Mouse (Mus musculus): Measurements from ENCODE around the gene Drp2. TPM values are rescaled to one million over a fixed set of nuclear protein-coding genes. Genes with fewer than 3 reads are reported as not detected.
A peak's percentile ranks its signal among the peaks of the same experiment; 100 is the strongest.

The Drp2 gene
- polyA plus RNA-seq (2011; ENCODE audit: insufficient read depth, insufficient read length, low replicate concordance, missing spikeins), result 0.84 and 2.0 TPM in 2 replicates

DNA sequence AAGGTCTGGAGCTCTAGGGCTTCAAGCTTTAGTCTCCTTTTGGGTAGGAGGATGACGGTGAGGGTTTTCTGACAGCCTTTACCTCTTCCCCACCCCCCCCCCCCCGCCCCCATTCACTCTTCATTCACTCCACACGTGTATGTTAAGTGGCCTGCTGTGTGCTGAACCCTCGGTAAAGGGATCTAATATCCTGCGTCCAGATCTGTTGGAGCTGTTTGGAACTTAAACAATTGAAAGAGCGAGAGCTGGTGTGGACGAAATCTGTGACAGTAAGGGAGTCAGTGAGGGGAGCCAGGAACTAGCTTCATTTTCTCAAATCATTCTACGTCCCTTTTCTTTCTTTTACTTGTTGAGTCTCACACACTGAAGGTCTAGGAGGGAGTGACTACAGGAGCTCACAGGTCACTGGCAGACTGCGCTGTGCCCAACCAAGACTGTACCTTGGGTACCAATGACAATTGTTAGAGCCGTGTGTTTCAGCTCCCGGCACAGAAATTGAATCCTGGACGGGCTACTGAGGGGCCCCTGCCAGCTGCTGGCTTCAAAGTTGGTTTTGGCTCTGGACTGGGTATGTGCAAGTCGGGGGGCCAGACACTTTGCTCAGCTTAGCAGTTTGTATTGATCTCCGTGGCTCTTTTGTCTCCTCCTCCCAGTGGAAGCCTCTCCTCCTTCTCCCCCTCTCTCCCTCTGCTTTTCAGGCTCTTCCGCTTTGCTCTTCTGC lies at the start of gene Drp2:
Drp2 (plus strand) TSS at position 689 of the 721 bp plus-strand sequence.
- H3K27ac ChIP-seq (ENCODE audit: control insufficient read depth, insufficient read depth, low read depth, low read length, poor library complexity), result no peak within 1 kb of the TSS
- TF ChIP-seq CTCF (IDR thresholded peaks at IDR 0.05; ENCODE audit: control insufficient read depth, insufficient read depth, low read length) (no peak), POLR2A (IDR thresholded peaks at IDR 0.05; ENCODE audit: borderline replicate concordance, control insufficient read depth, low read depth, low read length) (no peak)
- WGBS, result 37% methylated on average over 15 of the region's 15 CpGs
- peak within 1 kb of the TSS; percentile 22 for H3K4me3 ChIP-seq (replicated peaks; ENCODE audit: control insufficient read depth, low read depth, low read length)
- no peaks in the 10 kb centered on the region for H3K4me1 ChIP-seq (ENCODE audit: control insufficient read depth, insufficient read depth, low read length)

DNA sequence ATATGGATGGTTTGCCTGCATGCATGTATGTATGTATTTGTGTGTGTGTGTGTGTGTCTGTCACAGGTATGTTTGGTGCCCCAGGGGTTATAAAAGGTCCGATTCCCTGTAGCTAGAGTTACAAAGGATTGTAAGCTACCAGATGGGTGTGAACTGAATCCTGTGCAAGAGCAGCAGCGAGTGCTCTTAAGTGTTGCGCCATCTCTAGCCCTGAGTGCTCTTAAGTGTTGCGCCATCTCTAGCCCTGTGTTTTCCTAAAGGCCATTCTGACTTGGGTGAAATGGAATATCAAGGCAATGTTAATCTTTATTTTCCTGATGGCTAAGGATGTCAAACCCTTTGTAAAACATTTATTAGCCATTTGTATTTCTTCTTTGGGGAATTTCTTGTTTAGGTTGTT lies 45.0 kb upstream of the Drp2 start:
- WGBS, result 50% methylated on average over 4 of the region's 4 CpGs
- Histone ChIP-seq H3K4me1 (ENCODE audit: control insufficient read depth, insufficient read depth, low read length) (no peaks in the 10 kb centered on the region), H3K4me3 (replicated peaks; ENCODE audit: control insufficient read depth, low read depth, low read length) (no peak overlapping the region), H3K27ac (ENCODE audit: control insufficient read depth, insufficient read depth, low read depth, low read length, poor library complexity) (no peak overlapping the region)
- no peak for TF ChIP-seq CTCF (IDR thresholded peaks at IDR 0.05; ENCODE audit: control insufficient read depth, insufficient read depth, low read length)
- TF ChIP-seq POLR2A (IDR thresholded peaks at IDR 0.05; ENCODE audit: borderline replicate concordance, control insufficient read depth, low read depth, low read length), result no peak

DNA sequence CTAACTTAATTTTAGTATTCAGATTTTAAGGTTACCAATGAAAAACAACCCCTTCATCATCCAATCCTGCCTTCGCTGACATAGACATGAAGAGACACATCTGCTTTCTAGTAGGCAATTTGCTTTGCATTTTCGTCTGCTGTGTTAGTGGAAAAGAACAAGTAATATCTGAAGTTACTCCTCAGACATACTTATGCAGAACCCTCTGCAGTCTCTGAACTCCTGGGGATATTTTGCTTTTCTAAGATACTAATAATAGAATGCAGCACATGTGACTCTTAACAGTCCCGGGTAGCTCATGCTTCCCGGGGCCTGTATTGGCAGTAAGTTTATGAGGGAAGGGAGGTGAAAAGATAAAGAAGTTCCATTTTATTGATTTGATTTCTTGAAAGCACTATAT lies 42.2 kb upstream of the Drp2 start:
- Histone ChIP-seq H3K27ac (ENCODE audit: control insufficient read depth, insufficient read depth, low read depth, low read length, poor library complexity) (no peak overlapping the region), H3K4me1 (ENCODE audit: control insufficient read depth, insufficient read depth, low read length) (no peaks in the 10 kb centered on the region), H3K4me3 (replicated peaks; ENCODE audit: control insufficient read depth, low read depth, low read length) (no peak overlapping the region)
- 90% methylated on average over 4 of the region's 4 CpGs for WGBS
- no peak for TF ChIP-seq POLR2A (IDR thresholded peaks at IDR 0.05; ENCODE audit: borderline replicate concordance, control insufficient read depth, low read depth, low read length)
- no peak for TF ChIP-seq CTCF (IDR thresholded peaks at IDR 0.05; ENCODE audit: control insufficient read depth, insufficient read depth, low read length)

DNA sequence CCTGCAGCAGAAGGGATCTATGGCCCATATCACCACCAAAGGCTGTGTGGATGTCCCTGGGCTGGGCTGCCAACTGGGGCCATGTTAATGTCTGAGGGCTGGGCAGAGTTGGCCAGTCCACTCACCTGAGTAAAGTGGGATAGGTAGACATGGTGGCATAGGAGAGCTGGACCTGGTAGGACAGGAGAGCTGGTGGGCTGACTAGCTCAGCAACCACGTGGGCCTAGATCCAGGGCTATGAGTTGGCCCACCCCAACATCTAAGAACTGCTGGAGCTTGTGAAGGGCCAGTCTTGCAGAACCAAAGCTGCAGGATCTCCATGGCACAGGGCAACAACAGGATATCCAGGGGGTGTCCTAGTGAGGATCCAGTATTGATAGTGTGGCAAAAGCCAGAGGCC lies 38.9 kb upstream of the Drp2 start:
- 71% methylated on average over 1 of the region's 1 CpGs for WGBS
- no peak for TF ChIP-seq POLR2A (IDR thresholded peaks at IDR 0.05; ENCODE audit: borderline replicate concordance, control insufficient read depth, low read depth, low read length)
- no peak for TF ChIP-seq CTCF (IDR thresholded peaks at IDR 0.05; ENCODE audit: control insufficient read depth, insufficient read depth, low read length)
- Histone ChIP-seq H3K27ac (ENCODE audit: control insufficient read depth, insufficient read depth, low read depth, low read length, poor library complexity) (no peak overlapping the region), H3K4me1 (ENCODE audit: control insufficient read depth, insufficient read depth, low read length) (no peaks in the 10 kb centered on the region), H3K4me3 (replicated peaks; ENCODE audit: control insufficient read depth, low read depth, low read length) (no peak overlapping the region)

DNA sequence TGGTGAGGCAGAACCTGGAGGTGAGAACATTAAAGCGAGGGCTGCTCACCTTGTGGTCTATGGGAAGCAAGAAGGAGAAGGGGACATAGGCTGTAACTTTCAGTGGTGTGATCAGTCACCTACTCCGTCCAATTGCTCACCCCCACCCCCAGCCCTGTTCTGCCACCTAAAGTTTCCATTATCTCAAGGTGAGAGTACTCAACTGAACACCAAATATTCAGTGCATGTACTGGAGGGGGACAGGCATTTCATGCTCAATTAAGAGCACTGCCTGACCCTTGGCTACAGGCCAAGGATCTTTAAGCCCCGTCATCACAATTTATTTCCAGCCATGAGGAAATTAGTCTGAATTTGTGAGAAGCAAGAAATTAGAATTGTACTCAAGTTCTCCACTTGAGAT lies 37.8 kb upstream of the Drp2 start:
- H3K27ac ChIP-seq (ENCODE audit: control insufficient read depth, insufficient read depth, low read depth, low read length, poor library complexity), result no peak overlapping the region
- H3K4me1 ChIP-seq (ENCODE audit: control insufficient read depth, insufficient read depth, low read length), result no peaks in the 10 kb centered on the region
- 88% methylated on average over 3 of the region's 3 CpGs for WGBS
- no peak for TF ChIP-seq POLR2A (IDR thresholded peaks at IDR 0.05; ENCODE audit: borderline replicate concordance, control insufficient read depth, low read depth, low read length)
- TF ChIP-seq CTCF (IDR thresholded peaks at IDR 0.05; ENCODE audit: control insufficient read depth, insufficient read depth, low read length), result no peak
- H3K4me3 ChIP-seq (replicated peaks; ENCODE audit: control insufficient read depth, low read depth, low read length), result no peak overlapping the region

DNA sequence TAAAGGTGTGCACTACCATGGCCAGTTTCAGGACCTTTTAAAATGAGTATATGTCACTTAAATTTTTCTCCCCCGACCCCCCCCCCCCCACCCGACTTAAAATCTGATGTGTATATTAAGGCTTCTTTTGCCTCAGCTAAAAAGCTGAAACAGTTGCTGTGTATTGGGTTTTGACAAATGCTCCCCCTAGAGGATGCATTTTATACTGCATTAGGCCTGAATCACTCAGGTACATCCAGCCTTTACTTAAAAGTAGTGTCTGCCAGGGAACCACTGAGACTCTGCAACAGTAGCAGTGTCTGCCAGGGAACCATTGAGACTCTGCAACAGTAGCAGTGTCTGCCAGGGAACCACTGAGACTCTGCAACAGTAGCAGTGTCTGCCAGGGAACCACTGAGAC lies 33.1 kb upstream of the Drp2 start:
- WGBS, result 0% methylated on average over 2 of the region's 2 CpGs
- H3K4me1 ChIP-seq (ENCODE audit: control insufficient read depth, insufficient read depth, low read length), result no peaks in the 10 kb centered on the region
- no peak overlapping the region for H3K27ac ChIP-seq (ENCODE audit: control insufficient read depth, insufficient read depth, low read depth, low read length, poor library complexity)
- TF ChIP-seq CTCF (IDR thresholded peaks at IDR 0.05; ENCODE audit: control insufficient read depth, insufficient read depth, low read length), result no peak
- no peak for TF ChIP-seq POLR2A (IDR thresholded peaks at IDR 0.05; ENCODE audit: borderline replicate concordance, control insufficient read depth, low read depth, low read length)
- no peak overlapping the region for H3K4me3 ChIP-seq (replicated peaks; ENCODE audit: control insufficient read depth, low read depth, low read length)

DNA sequence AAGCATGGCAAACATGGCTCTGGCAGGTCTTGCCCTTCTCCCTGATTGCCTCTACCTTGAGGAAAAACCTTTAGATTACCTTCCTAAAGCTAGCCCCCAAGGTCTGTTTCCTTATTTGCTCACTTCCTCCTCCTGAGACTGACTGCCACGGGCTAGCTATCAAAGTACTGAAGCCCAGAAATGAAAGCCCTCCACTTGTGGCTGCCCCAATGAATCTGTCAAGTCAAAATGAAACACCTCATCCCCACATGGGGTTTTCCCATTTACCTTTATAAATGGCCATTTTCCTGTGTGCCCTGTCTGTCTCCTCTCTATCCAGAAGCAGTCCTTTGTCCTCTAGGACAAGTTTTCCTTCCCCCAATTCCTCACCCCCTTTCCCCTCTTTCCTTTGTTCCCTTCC lies 30.2 kb upstream of the Drp2 start:
- TF ChIP-seq CTCF (IDR thresholded peaks at IDR 0.05; ENCODE audit: control insufficient read depth, insufficient read depth, low read length) (no peak), POLR2A (IDR thresholded peaks at IDR 0.05; ENCODE audit: borderline replicate concordance, control insufficient read depth, low read depth, low read length) (no peak)
- Histone ChIP-seq H3K27ac (ENCODE audit: control insufficient read depth, insufficient read depth, low read depth, low read length, poor library complexity) (no peak overlapping the region), H3K4me1 (ENCODE audit: control insufficient read depth, insufficient read depth, low read length) (no peaks in the 10 kb centered on the region), H3K4me3 (replicated peaks; ENCODE audit: control insufficient read depth, low read depth, low read length) (no peak overlapping the region)
- 11% methylated on average over 1 of the region's 1 CpGs for WGBS

DNA sequence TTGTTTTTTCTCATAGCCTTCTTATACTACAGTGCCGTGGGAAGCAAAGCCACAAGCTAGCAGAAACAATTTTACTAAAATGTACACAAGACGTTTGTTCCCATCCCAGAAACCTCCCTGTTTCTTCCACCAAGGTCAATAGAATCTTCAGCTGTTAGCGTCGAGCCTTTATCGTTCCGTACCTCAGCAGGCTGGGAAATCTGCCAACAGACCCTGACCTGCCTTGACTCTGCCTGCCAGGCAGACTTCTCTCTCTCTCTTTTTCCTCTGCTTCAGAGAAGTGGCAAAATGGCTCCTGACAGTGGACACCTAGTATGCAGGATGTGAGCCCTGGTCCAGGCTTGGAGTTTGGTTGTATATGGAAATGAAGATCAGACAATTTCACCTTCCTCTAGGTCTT lies 19.5 kb upstream of the Drp2 start:
- no peak overlapping the region for H3K27ac ChIP-seq (ENCODE audit: control insufficient read depth, insufficient read depth, low read depth, low read length, poor library complexity)
- no peak overlapping the region for H3K4me3 ChIP-seq (replicated peaks; ENCODE audit: control insufficient read depth, low read depth, low read length)
- 67% methylated on average over 6 of the region's 6 CpGs for WGBS
- TF ChIP-seq CTCF (IDR thresholded peaks at IDR 0.05; ENCODE audit: control insufficient read depth, insufficient read depth, low read length), result no peak
- TF ChIP-seq POLR2A (IDR thresholded peaks at IDR 0.05; ENCODE audit: borderline replicate concordance, control insufficient read depth, low read depth, low read length), result no peak
- no peaks in the 10 kb centered on the region for H3K4me1 ChIP-seq (ENCODE audit: control insufficient read depth, insufficient read depth, low read length)
